Mouse (Mus musculus) heart, postnatal 0 days (tissue): ENCODE results near the gene Pou2f2. TPM values are rescaled to one million over a fixed set of nuclear protein-coding genes. Genes with fewer than 3 reads are reported as not detected.

Experiments used
- ATAC-seq: fragments of 200-750 bp; cut with Nextera tagmentation; 2 replicates; pipeline ENCODE4 v1.8.0; 2017; ENCODE audit warnings: low read depth, moderate number of reproducible peaks, moderate library complexity; ENCODE audit not compliant: insufficient read depth
- DNase-seq: peaks from one replicate; pipeline ENCODE4 v3.0.0-alpha.2; 2016; ENCODE audit warnings: low spot score
- H3K27ac ChIP-seq: fragments of 300-500 bp; sonication (generic); 2 replicates; pipeline ENCODE4 v1.5.1; 2014; ENCODE audit warnings: low read depth, mild to moderate bottlenecking
- H3K27me3 ChIP-seq: fragments of 300-500 bp; sonication (generic); 2 replicates; pipeline ENCODE4 v1.6.1; 2014; ENCODE audit warnings: low read length, mixed read lengths; ENCODE audit not compliant: control insufficient read depth, insufficient read depth
- H3K36me3 ChIP-seq: fragments of 300-500 bp; sonication (generic); replicated peaks from 2 replicates; pipeline ENCODE4 v1.6.1; 2014; ENCODE audit warnings: low read length, mixed read lengths; ENCODE audit not compliant: control insufficient read depth, insufficient read depth
- H3K4me1 ChIP-seq: fragments of 300-500 bp; sonication (generic); 2 replicates; pipeline ENCODE4 v1.6.1; 2014; ENCODE audit warnings: antibody characterized with exemption; ENCODE audit not compliant: control insufficient read depth, insufficient read depth
- H3K4me2 ChIP-seq: fragments of 300-500 bp; sonication (generic); 2 replicates; pipeline ENCODE4 v1.6.1; 2014; ENCODE audit warnings: low read depth, mild to moderate bottlenecking, low read length, moderate library complexity
- H3K4me3 ChIP-seq: fragments of 300-500 bp; sonication (generic); 2 replicates; pipeline ENCODE4 v1.5.1; 2014; ENCODE audit warnings: low read depth, low read length
- H3K9ac ChIP-seq: fragments of 300-500 bp; sonication (generic); replicated peaks from 2 replicates; pipeline ENCODE4 v1.6.1; 2014; ENCODE audit warnings: low read depth, low read length, mixed read lengths
- H3K9me3 ChIP-seq: fragments of 300-500 bp; sonication (generic); replicated peaks from 2 replicates; pipeline ENCODE4 v1.6.1; 2016; ENCODE audit warnings: low read length; ENCODE audit not compliant: control insufficient read depth
- CTCF ChIP-seq: IDR thresholded peaks from 2 replicates; pipeline ENCODE4 v1.5.1; 2016; ENCODE audit warnings: antibody characterized with exemption, control low read depth, low read depth
- EP300 ChIP-seq: IDR thresholded peaks from 2 replicates; pipeline ENCODE4 v1.6.1; 2016; ENCODE audit warnings: antibody characterized with exemption, low read depth
- WGBS: fragments of 180-500 bp; shearing (Covaris S2); extraction: QIAGEN DNeasy Blood & Tissue Kit; methylation state at CpG from one replicate; pipeline ENCODE4 v1.1.7; 2014; 5-methylcytosine and 5-hydroxymethylcytosine counted together
- polyA plus RNA-seq: library from polyadenylated mRNA; unstranded; fragments of >200 nt; fragmentation: Nextera tagmentation; extraction: Ambion mirVana; gene quantifications from 2 replicates; pipeline ENCODE4 v1.2.1, GENCODE M21; 2015
- total RNA-seq: library from RNA; depleted of rRNA; stranded (reverse); fragments of >200 nt; gene quantifications from 2 replicates; pipeline ENCODE4 v1.2.3, GENCODE M21; 2014; ENCODE audit warnings: low replicate concordance

Pou2f2 gene
- total and polyA plus RNA-seq, 2 experiments from 2014 or later, result under 0.01 to 0.25 TPM

GRCm38 (mm10) chr7:25127971-25128370 lies 51.6 kb downstream of the Pou2f2 start:
- H3K9me3 ChIP-seq, result no peaks in the 10 kb centered on the region
- DNase-seq (no peak), ATAC-seq (no peak)
- 66% methylated on average over 9 of the region's 9 CpGs for WGBS
- no peak overlapping the region for H3K4me3 ChIP-seq
- no peaks in the 10 kb centered on the region for H3K4me1 ChIP-seq
- H3K36me3 ChIP-seq, result no peaks in the 10 kb centered on the region
- no peak overlapping the region for H3K9ac ChIP-seq
- TF ChIP-seq EP300, result no peak
- TF ChIP-seq CTCF, result no peak
- H3K27ac ChIP-seq, result no peak overlapping the region
- no peak overlapping the region for H3K4me2 ChIP-seq
- peaks cover 33% of the 10 kb centered on the region for H3K27me3 ChIP-seq

DNA sequence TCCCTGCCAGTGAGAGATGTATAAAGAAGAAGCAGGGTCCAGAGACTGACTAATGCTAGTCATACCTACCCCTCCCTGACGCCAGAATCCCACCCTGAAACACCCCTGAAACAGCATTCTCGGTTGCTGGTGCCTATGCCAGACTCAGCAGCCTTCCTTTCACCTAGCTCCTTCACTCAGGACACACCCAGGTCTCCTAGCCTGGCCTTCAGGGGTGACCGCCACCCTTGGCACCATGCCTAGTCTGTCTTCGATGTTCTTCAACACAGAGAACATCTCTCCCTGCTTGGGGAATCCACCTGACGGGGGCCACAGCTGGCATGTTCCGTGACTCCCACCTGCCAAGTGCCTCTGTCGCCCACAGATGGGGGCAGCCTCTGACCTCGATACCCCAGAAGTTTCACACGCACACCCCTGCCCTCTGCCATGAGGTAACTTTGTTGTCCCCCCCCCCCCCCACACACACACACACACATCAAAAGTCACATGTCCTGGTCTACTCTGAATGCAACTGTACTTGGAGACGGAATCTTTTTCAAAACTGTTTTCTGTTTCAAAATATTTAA lies 53.7 kb downstream of the Pou2f2 start:
- H3K27ac ChIP-seq, result no peak overlapping the region
- H3K4me3 ChIP-seq, result no peak overlapping the region
- H3K36me3 ChIP-seq, result no peaks in the 10 kb centered on the region
- H3K9ac ChIP-seq, result no peak overlapping the region
- no peak for TF ChIP-seq EP300
- no peak for TF ChIP-seq CTCF
- no peaks in the 10 kb centered on the region for H3K9me3 ChIP-seq
- H3K4me2 ChIP-seq, result no peak overlapping the region
- peaks cover 11% of the 10 kb centered on the region for H3K27me3 ChIP-seq
- 71% methylated on average over 10 of the region's 10 CpGs for WGBS
- no peaks in the 10 kb centered on the region for H3K4me1 ChIP-seq
- no peak for DNase-seq
- no peak for ATAC-seq

GRCm38 (mm10) chr7:25121240-25121786 lies 58.2 kb downstream of the Pou2f2 start:
- H3K27ac ChIP-seq, result no peak overlapping the region
- no peaks in the 10 kb centered on the region for H3K4me1 ChIP-seq
- H3K27me3 ChIP-seq, result no peaks in the 10 kb centered on the region
- H3K4me3 ChIP-seq, result no peak overlapping the region
- DNase-seq (no peak), ATAC-seq (no peak)
- H3K9me3 ChIP-seq, result no peaks in the 10 kb centered on the region
- WGBS, result 62% methylated on average over 13 of the region's 13 CpGs
- TF ChIP-seq CTCF, result no peak
- no peak for TF ChIP-seq EP300
- H3K36me3 ChIP-seq, result no peaks in the 10 kb centered on the region
- H3K4me2 ChIP-seq, result no peak overlapping the region
- no peak overlapping the region for H3K9ac ChIP-seq

DNA sequence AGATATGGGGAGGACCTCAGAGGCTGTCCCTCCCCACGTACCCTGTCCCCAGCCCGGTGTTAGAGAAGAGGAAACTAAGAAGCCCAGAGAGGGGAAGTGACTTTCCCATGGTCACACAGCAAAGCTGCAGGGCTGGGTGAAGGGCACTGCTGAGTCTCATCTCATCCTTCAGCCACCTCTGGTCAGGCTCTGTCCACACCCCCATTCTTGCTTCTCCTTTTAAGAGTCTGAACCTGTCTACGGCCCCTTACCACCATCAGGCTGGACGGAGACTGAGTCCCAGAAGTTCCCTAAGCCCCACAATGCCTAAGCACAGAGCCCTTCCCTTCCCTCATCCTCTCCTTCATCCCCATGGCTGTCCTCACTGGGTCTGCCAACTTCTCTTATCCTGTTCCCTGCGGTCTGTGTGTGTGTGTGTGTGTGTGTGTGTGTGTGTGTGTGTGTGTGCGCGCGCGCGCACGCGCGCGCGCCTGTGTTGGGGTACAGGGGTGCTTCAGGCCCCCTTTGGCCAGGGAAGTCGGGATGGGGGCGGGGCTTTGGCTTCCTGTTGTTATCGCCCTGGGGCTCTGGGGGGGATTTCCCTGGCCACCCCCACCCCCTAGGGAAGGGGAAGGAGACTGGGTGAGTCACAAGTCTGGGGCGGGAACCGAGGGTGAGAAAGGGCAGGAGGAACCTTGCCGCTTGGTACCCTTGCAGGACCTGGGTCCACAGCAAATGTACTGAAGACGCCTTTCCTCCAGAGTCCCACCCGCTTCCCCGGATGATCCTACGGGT lies 59.3 kb downstream of the Pou2f2 start:
- Histone ChIP-seq H3K36me3 (no peaks in the 10 kb centered on the region), H3K27ac (no peak overlapping the region), H3K4me2 (no peak overlapping the region), H3K4me1 (no peaks in the 10 kb centered on the region), H3K9ac (no peak overlapping the region), H3K27me3 (peaks cover 3% of the 10 kb centered on the region; the same call in 1 of the 2 replicates), H3K4me3 (no peak overlapping the region), H3K9me3 (no peaks in the 10 kb centered on the region)
- ATAC-seq (peak; percentile 20), DNase-seq (no peak)
- WGBS, result 67% methylated on average over 25 of the region's 25 CpGs
- no peak for TF ChIP-seq CTCF
- TF ChIP-seq EP300, result no peak

DNA sequence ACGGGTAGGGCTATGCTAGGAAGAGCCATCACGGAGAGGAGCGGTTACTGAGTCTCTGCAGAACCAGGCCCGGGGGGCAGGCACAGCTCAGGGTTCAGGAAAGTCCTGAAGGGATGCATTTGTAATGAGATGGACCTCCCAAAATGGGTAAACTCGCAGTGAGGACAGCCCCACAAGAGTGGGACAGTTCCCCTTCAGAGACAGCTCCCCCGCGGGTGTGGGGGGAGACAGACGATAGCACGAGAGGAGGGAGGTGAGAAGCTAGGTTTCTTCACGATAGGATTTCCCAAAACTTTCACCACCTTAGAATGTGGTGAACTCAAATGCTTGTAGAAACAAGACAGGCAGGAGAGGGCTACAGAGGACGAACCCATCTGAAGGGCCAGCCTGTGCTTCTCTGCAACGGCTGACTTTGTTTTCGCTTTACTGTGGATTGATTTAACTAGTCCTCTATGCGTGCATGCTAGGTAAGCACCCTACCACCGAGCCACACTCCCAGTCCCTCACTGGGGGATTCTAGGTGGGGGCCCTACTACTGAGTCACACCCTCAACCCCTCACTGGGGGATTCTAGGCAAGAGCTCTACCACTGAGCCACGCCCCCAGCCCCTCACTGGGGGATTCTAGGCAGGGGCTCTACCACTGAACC lies 66.4 kb downstream of the Pou2f2 start:
- Histone ChIP-seq H3K27ac (no peak overlapping the region), H3K4me1 (no peaks in the 10 kb centered on the region), H3K4me3 (no peak overlapping the region), H3K9ac (no peak overlapping the region), H3K36me3 (no peaks in the 10 kb centered on the region), H3K9me3 (no peaks in the 10 kb centered on the region), H3K27me3 (peaks cover 12% of the 10 kb centered on the region; the same call in 1 of the 2 replicates), H3K4me2 (no peak overlapping the region)
- DNase-seq, result no peak
- TF ChIP-seq EP300 (no peak), CTCF (no peak)
- no peak for ATAC-seq
- WGBS, result 71% methylated on average over 16 of the region's 16 CpGs
